Mouse (Mus musculus): ENCODE measurements around the gene Mdm2.

- TF ChIP-seq CTCF (IDR thresholded peaks at IDR 0.05; ENCODE audit: low read depth, low read length): no peak
- no peak for TF ChIP-seq POLR2A (IDR thresholded peaks at IDR 0.05; ENCODE audit: extremely low read depth, insufficient read depth, low read length)
Observed at GRCm38 (mm10) chr10:117714048-117714545, 3.5 kb upstream of the Mdm2 start.
